Mouse (Mus musculus) cortical plate, adult 2 months (tissue): Measurements from ENCODE around the gene Tor1a. TPM values are rescaled to one million over a fixed set of nuclear protein-coding genes. Genes with fewer than 3 reads are reported as not detected.
A peak's percentile ranks its signal among the peaks of the same experiment; 100 is the strongest.
"Not testable (repeated sequence)": the region's sequence is repeated elsewhere in the genome, so short reads cannot be mapped to it uniquely, and the experiment has no call there.

Experiments
- H3K27ac ChIP-seq: fragments of 200-500 bp; 2 replicates; pipeline ENCODE4 v1.5.1; 2012; ENCODE audit warnings: low read length, control low read depth, inconsistent platforms; ENCODE audit not compliant: insufficient read depth
- H3K4me1 ChIP-seq: fragments of 200-500 bp; 2 replicates; pipeline ENCODE4 v1.6.1; 2011; ENCODE audit warnings: low read length; ENCODE audit not compliant: control insufficient read depth, insufficient read depth
- H3K4me3 ChIP-seq: fragments of 200-500 bp; 2 replicates; pipeline ENCODE4 v1.5.1; 2011; ENCODE audit warnings: mild to moderate bottlenecking, low read length, control low read depth; ENCODE audit not compliant: insufficient read depth
- CTCF ChIP-seq: fragments of 200-500 bp; IDR thresholded peaks from 2 replicates; pipeline ENCODE4 v1.5.1; 2011; ENCODE audit warnings: mild to moderate bottlenecking, control low read depth, low read length; ENCODE audit not compliant: insufficient read depth; ENCODE audit errors: extremely low read depth
- POLR2A ChIP-seq: fragments of 200-500 bp; IDR thresholded peaks from 2 replicates; pipeline ENCODE4 v1.6.1; 2011; ENCODE audit warnings: mild to moderate bottlenecking, low read length, control low read depth; ENCODE audit not compliant: insufficient read depth; ENCODE audit errors: extremely low read depth
- polyA plus RNA-seq: library from polyadenylated mRNA; depleted of rRNA; stranded (reverse); fragments of >200 nt; gene quantifications from 2 replicates; pipeline ENCODE4 v1.2.3, GENCODE M21; 2012

The Tor1a gene
- polyA plus RNA-seq, 1 experiment: 52.5 TPM

DNA sequence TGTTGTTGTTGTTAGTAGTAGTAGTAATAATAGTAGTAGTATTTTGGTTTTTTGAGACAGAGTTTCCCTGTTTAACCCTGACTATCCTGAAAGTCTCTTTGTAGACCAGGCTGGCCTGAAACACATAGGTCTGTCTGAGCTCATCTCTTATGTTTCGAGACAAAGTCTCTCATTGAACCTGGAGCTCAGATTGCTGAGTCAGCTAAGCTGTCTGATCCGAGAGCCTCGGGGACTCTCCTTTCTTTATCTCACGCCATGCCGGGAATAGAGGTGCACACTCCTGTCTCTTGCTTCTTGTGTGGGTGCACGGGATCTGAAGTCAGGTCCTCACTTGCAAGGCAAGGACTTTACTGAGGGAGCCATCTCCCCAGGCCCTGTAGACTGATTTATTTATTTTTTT lies 34.7 kb downstream of the Tor1a start:
- TF ChIP-seq POLR2A (no peak), CTCF (no peak)

GRCm38 (mm10) chr2:30931922-30932321 lies 35.8 kb downstream of the Tor1a start:
- TF ChIP-seq POLR2A: no peak

More for the DNA sequence above, 34.7 kb downstream of the Tor1a start:
- H3K27ac ChIP-seq: no peak overlapping the region
- H3K4me1 ChIP-seq: no peaks in the 10 kb centered on the region
- H3K4me3 ChIP-seq: no peak overlapping the region

DNA sequence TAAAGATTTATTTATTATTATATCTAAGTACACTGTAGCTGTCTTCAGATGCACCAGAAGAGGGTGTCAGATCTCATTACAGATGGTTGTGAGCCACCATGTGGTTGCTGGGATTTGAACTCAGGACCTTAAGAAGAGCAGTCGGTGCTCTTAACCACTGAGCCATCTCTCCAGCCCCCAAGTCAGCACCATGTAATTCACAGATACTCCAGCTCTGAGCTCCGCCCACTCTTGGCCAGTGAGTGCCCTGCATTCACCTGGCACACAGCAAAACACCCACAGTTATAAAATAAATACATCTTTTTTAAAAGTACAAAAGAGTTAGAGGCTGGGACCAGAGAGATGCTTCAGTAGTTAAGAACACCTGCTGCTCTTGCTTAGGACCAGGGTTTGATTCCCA lies 36.9 kb downstream of the Tor1a start:
- H3K27ac ChIP-seq, H3K4me1 ChIP-seq, H3K4me3 ChIP-seq: not testable (repeated sequence)

More at GRCm38 (mm10) chr2:30931922-30932321, 35.8 kb downstream of the Tor1a start:
- Histone ChIP-seq H3K4me1 (no peaks in the 10 kb centered on the region), H3K4me3 (no peak overlapping the region), H3K27ac (no peak overlapping the region)

GRCm38 (mm10) chr2:30929483-30930045 lies 38.2 kb downstream of the Tor1a start, which contains the start of gene Ptges:
Gene Ptges (minus strand): TSS chr2:30929863.
- Histone ChIP-seq H3K4me3 (peak within 1 kb of the TSS; percentile 26), H3K27ac (0 out of 2 replicates have a peak within 1 kb of the TSS, but pooled peaks have one; percentile 2), H3K4me1 (no peaks in the 10 kb centered on the region)
- TF ChIP-seq CTCF (peak; percentile 39), POLR2A (no peak)

DNA sequence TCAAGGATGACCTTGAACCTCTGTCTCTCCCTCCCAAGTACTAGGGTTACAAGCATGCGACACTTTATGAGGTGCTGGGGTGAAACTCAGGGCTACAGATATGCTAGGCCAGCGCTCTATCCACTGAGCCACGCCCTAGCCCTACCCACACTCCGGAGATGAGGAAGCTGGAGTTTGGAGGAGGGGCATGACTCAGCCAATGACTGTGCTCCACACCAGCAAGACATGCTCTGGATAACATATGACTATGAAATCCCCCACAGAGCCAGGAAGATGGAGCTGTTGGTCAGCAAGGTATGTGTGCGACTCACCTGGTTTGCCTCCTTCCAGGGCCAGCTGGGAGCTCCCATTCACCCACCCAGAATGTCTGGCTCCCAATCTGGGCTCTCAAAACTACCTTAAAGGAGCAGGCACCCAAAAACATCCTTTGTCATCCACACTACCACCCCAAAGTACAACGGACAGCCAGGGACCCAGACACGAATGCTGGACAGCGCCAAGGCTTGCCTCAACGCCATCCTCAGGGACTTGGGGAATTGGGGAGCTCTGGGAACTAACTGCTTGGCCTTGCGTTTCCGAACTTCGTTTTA lies 38.7 kb downstream of the Tor1a start:
- TF ChIP-seq CTCF (no peak), POLR2A (no peak)
- Histone ChIP-seq H3K4me3 (peak overlapping the region; percentile 26; the same call in 1 of the 2 replicates), H3K27ac (no peak overlapping the region), H3K4me1 (no peaks in the 10 kb centered on the region)

- Histone ChIP-seq H3K4me3 (no peak overlapping the region), H3K4me1 (no peaks in the 10 kb centered on the region), H3K27ac (no peak overlapping the region)
- TF ChIP-seq POLR2A (no peak), CTCF (peak; percentile 86)
These were observed 39.7 kb downstream of the Tor1a start for GRCm38 (mm10) chr2:30927844-30928628.

DNA sequence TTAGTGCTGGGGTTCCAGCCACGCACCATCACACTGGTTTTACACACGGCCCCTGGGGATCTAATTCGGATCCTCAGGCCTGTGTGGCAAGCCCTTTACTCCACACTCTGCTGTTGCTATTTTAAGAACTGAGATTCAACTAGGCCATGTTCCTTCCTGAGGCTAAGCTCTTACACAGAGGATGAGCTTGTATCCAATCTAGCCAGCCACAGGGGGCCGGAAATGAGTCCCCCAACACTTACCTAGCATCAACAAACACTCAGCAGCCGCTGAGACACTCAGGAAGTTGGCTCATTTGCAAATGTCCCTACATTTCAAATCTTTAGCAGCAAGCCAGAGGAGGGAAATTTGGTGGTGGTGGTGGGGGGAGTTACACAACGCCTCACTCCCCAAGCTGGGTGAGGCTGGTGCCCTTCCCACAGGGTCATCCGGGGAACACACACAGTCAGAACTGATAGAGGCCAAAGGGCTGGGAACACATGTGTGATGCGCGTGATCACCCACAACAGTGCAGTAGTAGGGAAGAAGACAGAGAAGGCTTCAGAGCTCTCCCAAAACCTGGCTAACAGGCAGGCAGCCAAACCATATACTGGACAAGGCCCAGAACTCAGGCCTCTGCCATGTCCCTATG lies 40.5 kb downstream of the Tor1a start:
- TF ChIP-seq CTCF (no peak), POLR2A (no peak)
- H3K27ac ChIP-seq: 0 out of 2 replicates have a peak overlapping the region, but pooled peaks have one; percentile 1
- H3K4me3 ChIP-seq: no peak overlapping the region
- H3K4me1 ChIP-seq: no peaks in the 10 kb centered on the region

- H3K27ac ChIP-seq: no peak overlapping the region
- no peaks in the 10 kb centered on the region for H3K4me1 ChIP-seq
- no peak overlapping the region for H3K4me3 ChIP-seq
- TF ChIP-seq CTCF (no peak), POLR2A (no peak)
These were observed 41.4 kb downstream of the Tor1a start for GRCm38 (mm10) chr2:30926381-30926780.

DNA sequence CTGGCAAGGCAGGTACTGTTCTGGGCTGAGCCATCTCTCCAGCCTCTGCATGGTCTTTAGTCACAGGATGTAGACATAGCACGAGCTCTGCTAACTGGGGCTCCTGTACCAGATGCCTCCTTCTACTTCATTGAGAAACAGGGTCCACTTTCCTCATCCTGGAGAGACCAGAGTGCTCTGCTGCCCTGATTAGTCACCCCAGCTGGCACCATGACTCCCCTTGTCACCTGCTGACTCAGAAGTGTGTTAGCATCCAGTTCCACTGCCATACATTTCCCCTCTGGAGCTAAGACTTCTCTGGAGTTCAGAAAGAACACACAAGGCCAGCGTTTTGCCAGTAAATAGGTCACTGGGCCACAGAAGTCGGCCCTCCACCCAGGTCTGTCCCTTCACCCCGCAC lies 42.6 kb downstream of the Tor1a start:
- TF ChIP-seq CTCF: no peak
- no peak for TF ChIP-seq POLR2A
- Histone ChIP-seq H3K27ac (no peak overlapping the region), H3K4me3 (no peak overlapping the region), H3K4me1 (no peaks in the 10 kb centered on the region)

- no peak for TF ChIP-seq POLR2A
- Histone ChIP-seq H3K27ac (no peak overlapping the region), H3K4me1 (peaks cover 3% of the 10 kb centered on the region; the same call in 1 of the 2 replicates), H3K4me3 (no peak overlapping the region)
These were observed 44.6 kb downstream of the Tor1a start for GRCm38 (mm10) chr2:30923099-30923498.
